Mouse (Mus musculus) c-Kit-negative CD71-positive TER-119-positive erythroid progenitor cells, embryonic 14.5 days (primary cell): ENCODE measurements around the gene Lrsam1.

Experiments used
- DNase-seq: peaks from one replicate; pipeline ENCODE4 v3.0.0-alpha.2; 2013; ENCODE audit warnings: low read depth, low spot score

Lrsam1 gene

DNA sequence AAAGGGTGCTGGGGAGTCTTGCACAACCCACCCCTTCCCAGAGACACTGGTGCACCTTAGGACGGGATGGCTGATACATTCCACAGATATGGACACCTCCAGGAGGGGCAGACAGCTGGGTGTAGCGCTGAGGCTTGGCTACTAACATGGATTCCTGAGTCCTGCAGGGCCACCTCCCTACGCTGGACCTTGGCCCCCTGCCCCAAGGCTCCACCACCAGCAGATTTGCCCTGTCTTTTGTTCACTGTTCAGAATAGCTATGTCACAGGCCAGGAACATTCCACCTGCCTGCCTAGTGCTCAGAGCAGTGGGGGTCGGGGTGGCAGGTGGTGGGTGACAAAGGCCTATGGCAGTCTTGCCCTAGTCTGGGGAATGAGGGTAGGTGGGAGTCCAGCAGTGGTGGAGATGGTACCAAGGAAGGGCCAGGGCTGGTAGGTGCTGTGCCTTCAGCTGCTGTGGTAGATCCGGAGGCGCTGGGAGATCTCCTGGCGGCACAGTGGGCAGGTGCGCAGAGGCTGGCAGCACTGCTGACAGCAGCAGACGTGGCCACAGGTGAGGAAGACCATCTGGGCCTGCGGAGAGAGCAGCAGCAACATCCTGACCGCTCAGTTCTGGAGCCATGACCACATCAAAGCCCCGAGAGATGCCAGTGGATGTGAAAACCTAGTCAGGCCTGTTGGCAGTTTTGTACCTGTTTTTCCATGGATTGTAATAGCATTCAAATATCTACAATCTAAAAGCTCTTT lies 34.9 kb downstream of the Lrsam1 start:
- no peak for DNase-seq

- DNase-seq = no peak
Observed at GRCm38 (mm10) chr2:32924306-32924844, 37.0 kb downstream of the Lrsam1 start.

- no peak for DNase-seq
Observed at GRCm38 (mm10) chr2:32923551-32924250, 37.7 kb downstream of the Lrsam1 start.

- DNase-seq = no peak
Observed at GRCm38 (mm10) chr2:32922564-32922963, 38.9 kb downstream of the Lrsam1 start.

DNA sequence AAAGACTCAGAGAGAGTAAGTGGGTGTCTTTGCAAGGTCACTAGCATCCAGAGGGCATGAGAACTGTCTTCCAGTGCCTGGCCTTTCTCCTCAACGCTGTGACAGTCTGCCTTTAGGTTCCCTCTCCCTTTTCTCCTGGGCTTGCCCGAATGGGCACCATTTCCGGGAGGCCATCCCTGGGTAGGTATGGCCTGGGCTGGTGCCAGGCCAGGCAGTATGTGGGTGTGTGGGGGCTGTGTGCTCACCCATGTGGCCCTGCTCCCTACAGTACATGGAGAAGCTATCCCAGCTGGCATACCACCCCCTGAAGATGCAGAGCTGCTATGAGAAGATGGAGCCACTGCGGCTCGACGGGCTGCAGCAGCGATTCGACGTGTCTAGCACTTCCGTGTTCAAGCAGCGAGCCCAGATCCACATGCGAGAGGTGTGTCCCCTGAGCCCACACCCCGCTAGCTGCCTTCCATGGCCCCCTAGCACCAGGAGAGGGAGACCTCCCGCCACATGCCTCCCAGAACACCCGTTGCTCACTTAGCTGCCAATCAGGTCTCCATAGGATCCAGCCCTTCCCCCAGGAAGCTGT lies 39.5 kb downstream of the Lrsam1 start:
- DNase-seq = no peak

- DNase-seq = no peak
Observed at GRCm38 (mm10) chr2:32921235-32921634, 40.2 kb downstream of the Lrsam1 start.

DNA sequence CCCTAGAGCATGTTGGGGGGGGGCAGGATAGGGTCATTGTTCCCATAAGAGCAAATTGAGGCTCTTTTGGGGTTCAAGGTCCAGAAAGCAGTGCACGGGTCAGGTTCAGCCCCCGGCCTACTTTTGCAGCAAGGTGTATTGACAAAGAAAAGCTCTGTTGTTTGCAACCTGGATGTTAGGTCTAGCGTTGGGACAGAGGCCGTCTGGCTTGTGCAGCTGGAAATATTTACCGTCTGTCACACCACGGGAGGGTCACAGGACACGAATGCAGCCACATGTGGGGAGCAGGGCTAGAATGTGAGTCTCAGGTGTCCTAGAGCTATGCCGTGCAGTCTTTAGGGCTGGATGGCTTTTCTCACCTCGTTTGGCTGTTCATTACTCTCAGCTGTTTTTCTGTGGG lies 43.0 kb downstream of the Lrsam1 start:
- no peak for DNase-seq

GRCm38 (mm10) chr2:32917526-32917925 lies 43.9 kb downstream of the Lrsam1 start:
- no peak for DNase-seq

DNA sequence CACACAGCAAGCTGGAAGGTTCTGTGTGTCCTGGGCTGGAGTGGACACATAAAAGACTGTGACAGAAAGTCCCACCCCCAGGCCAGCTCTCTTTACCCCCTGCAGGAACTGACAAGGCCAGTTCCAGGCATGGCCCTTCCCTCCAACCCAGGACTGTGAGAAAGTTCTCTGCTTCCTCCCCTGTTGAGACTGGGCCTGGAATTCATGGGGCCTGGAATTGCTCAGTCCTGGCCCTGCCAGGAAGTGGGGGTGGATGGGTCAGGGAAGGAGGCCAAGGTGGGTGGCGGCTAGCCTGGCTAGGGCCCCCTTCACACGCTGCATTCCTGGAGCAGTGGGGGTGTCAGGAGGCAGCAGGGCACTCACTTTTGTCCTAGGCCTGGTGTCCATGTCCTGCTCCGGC lies 46.5 kb downstream of the Lrsam1 start:
- no peak for DNase-seq

DNA sequence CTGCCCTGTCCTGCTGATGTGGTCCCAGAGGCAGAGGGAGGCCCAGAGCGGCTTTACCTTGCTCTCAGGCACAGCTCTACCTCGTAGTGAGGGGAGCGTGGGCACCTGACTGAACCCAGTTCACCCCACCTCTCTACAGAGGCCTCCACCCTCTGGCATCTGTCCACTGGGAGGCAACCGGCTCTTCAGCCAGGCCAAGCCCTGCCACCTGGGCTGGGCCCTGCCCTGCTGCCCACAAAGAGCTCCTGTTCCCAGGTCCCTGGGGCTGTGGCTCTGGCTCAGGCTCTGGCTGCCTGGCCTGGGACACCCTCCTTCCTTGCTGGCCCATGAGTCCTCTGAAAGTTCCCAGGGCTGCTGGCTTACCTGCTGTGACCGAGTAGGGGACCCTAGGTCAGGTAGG lies 47.1 kb downstream of the Lrsam1 start:
- DNase-seq = no peak

DNA sequence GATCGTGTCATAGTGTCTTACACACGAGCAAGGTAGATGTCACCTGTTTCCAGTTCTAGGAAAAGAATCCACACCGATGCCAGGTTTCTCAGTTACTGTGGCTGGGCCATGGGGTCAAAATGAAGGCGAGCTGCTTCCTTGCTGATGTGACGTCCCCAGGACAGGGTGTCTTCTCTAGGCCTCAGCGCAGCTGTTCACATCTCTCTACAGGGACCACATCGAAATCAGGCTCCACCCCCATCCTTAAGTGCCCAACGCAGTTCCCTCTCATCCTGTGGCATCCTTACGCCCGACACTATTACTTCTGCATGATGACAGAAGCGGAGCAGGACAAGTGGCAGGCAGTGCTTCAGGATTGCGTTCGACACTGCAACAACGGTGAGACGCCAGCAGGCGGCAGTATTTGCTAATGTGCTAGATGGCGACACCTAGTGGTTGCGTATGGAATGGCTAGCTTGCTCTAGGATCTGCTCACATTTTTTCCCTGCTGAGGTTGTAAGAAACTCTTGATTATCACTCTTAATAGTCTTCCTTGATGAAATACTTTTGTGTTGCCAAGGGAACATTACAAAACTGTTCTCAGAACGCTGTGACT lies 49.1 kb downstream of the Lrsam1 start:
- DNase-seq = peak; percentile 82

GRCm38 (mm10) chr2:32911639-32912182 lies 49.7 kb downstream of the Lrsam1 start:
- no peak for DNase-seq

DNA sequence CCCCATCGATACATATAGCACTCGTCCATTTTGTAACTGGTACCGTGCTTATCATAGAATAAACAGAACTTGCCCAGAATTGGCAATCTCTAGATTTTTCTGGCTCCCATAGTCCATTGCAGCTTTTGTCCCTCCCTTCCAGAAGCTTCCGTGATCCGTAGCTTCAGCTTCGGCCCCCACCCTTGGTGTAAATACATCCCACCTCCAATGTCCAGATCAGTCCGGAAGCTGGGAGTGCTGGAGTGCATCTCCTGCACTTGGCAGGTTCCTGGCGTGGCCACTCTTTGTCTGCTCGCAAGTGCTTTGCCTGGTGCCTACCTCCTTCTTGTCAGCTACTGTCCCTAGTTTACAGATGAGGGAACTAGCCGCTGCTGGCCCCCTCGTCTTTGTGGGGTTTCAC lies 52.6 kb downstream of the Lrsam1 start:
- no peak for DNase-seq

DNA sequence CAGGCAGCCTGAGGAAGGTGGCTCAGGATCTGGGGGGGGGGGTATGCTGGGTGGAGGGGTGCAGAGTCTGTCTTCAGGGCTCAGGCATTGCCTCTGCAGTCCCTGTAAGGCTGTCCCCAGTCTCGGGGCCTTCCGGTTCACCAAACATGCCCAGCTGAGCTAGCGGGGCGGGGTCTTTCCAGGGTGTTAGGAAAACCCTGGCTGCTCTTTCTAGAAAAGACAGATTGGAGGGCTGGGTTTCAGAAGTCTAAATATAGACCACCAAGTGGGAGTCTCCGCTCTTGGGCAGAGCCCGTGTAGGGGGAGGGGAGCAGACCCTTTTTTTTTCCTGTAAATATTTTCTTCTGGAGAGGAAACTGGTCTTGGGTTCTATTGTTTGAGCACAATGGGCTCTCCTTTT lies 53.1 kb downstream of the Lrsam1 start:
- DNase-seq = no peak

DNA sequence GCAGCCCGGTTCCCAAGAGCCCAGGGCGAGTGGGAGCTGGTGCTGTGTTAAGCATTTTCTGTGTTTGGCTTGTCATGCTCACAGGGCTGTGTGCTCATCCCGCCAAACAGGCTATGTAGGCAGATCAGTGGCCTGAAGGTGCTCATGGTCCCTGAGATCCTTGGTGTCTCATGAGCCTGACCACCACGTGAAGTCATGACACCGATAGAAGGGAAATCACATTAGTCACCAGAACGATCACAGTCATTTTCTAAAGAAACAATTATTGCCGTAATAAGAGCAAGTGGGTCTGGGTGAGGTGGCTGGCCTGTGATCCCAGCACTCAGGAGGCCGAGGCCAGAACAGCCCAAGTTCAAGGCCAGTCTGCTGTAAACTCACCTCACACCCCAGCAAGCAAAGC lies 54.0 kb downstream of the Lrsam1 start:
- DNase-seq = no peak

GRCm38 (mm10) chr2:32905297-32905696 lies 56.1 kb downstream of the Lrsam1 start:
- no peak for DNase-seq

GRCm38 (mm10) chr2:32904637-32905036 lies 56.8 kb downstream of the Lrsam1 start:
- DNase-seq = no peak

GRCm38 (mm10) chr2:32903470-32903869 lies 57.9 kb downstream of the Lrsam1 start:
- no peak for DNase-seq

- no peak for DNase-seq
Observed at GRCm38 (mm10) chr2:32902126-32902525, 59.3 kb downstream of the Lrsam1 start.

GRCm38 (mm10) chr2:32898983-32899382 lies 62.4 kb downstream of the Lrsam1 start:
- no peak for DNase-seq

DNA sequence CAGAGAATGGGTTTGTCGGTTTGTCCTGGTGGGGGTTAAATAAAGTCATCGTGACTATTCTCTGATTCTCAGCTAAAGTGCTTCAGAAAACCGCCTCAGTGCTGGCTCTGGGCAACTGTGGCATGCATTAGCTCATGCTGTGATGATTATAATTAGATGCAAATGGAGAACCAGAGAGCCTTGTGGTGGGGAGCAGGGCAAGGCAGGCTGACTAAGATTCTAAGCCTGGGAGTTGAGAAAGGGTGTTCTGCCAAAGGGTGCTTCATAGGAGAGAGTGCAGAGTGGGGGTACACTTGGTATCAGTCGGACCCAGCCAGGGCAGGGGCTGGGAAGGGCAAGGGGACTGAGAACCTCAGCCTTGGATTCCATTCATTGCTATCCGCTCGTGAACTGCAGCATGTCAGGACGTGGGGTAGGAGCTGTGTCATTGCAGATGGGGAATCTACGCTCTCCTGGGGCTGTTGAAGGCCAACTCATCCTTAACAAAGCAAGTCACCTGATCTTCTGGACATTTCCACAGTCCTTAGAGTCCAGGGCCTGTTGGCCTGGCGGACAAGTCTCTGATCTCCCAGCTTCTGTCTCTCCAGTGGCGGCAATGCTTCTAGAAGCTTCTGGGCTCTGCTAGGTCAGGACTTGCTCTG lies 64.8 kb downstream of the Lrsam1 start:
- DNase-seq = no peak
